Mouse (Mus musculus): ENCODE results near the gene Neil3. TPM values are rescaled to one million over a fixed set of nuclear protein-coding genes. Genes with fewer than 3 reads are reported as not detected.
"Not testable (repeated sequence)": the region's sequence is repeated elsewhere in the genome, so short reads cannot be mapped to it uniquely, and the experiment has no call there.

Gene Neil3
- total RNA-seq, 2 experiments from 2014 or later: 38.7 to 74.4 TPM

- no peak for ATAC-seq (ENCODE audit: poor library complexity, severe bottlenecking)
These were observed 99.3 kb downstream of the Neil3 start for GRCm38 (mm10) chr8:53539585-53539984.

- not testable (repeated sequence) for ATAC-seq (ENCODE audit: poor library complexity, severe bottlenecking)
These were observed 100.8 kb downstream of the Neil3 start for GRCm38 (mm10) chr8:53538049-53538448.

Other genes with a start within 250 kb of the Neil3 start
- 17.7 and 23.1 TPM in 2 replicates for gene Aga, start 127.3 kb downstream of the Neil3 start, total RNA-seq (2015)
- 23.1 and 25.4 TPM in 2 replicates for gene Aga, start 127.3 kb downstream of the Neil3 start, total RNA-seq (2017)